Mouse (Mus musculus): ENCODE measurements around the gene Fam196a. TPM values are rescaled to one million over a fixed set of nuclear protein-coding genes. Genes with fewer than 3 reads are reported as not detected.

Fam196a gene
- polyA plus RNA-seq, 1 experiment from 2014 or later, result 4.1 TPM

DNA sequence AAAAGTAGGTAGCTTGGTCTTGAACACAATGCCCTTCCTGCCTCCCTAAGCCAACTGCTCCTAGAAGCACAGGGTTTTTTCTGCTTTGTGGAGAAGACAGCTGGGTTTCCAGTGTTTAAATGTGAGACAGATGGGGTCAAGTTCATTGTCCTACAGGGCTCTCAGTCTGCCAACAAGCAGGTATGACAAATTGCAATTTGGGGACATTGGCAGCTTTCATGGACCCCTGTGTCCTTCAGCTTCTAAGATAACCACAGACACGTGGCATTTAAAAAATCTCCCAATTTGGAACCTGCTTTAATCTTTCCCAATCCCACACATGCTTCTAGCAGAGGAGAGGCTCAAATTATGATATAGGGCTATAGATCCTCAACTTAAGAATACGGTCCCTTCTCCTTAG, 43.6 kb downstream of the Fam196a start:
- 71% methylated on average over 2 of the region's 2 CpGs for WGBS
- no peak overlapping the region for H3K4me3 ChIP-seq
- no peak for ATAC-seq (ENCODE audit: insufficient number of reproducible peaks, insufficient read depth, low FRiP score, low TSS enrichment)

DNA sequence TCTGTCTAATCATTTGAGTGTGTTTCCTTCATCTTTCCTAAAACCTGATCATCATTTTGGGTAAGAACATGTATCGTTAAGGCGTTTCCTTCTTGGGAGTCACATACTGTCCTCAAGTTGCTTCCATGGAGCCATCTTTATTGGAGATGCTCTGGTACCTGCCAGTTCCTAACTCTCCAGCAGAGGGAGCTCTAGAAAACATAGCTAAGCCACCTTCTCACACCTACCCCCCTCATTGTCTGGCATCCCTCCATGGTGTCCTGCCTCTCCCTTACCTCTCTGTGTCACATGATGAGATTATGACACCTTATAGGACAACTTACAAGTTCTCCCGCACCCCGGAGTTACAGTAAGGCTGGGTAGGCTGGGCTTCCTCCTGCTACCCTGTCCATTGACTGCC, 45.3 kb downstream of the Fam196a start:
- Histone ChIP-seq H3K4me1 (no peaks in the 10 kb centered on the region), H3K9ac (no peak overlapping the region), H3K4me3 (no peak overlapping the region), H3K27ac (no peak overlapping the region), H3K4me2 (replicated peaks) (no peak overlapping the region), H3K9me3 (no peaks in the 10 kb centered on the region), H3K27me3 (no peaks in the 10 kb centered on the region), H3K36me3 (0 out of 2 replicates have a peak, but pooled peaks cover 5% of the 10 kb centered on the region)
- ATAC-seq (ENCODE audit: insufficient number of reproducible peaks, insufficient read depth, low FRiP score, low TSS enrichment), result no peak
- 88% methylated on average over 4 of the region's 4 CpGs for WGBS

More for the DNA sequence above, 43.6 kb downstream of the Fam196a start:
- no peaks in the 10 kb centered on the region for H3K9me3 ChIP-seq
- no peak overlapping the region for H3K9ac ChIP-seq
- no peaks in the 10 kb centered on the region for H3K4me1 ChIP-seq
- H3K27me3 ChIP-seq, result no peaks in the 10 kb centered on the region
- H3K36me3 ChIP-seq, result 0 out of 2 replicates have a peak, but pooled peaks cover 8% of the 10 kb centered on the region
- H3K4me2 ChIP-seq (replicated peaks), result no peak overlapping the region
- H3K27ac ChIP-seq, result no peak overlapping the region

DNA sequence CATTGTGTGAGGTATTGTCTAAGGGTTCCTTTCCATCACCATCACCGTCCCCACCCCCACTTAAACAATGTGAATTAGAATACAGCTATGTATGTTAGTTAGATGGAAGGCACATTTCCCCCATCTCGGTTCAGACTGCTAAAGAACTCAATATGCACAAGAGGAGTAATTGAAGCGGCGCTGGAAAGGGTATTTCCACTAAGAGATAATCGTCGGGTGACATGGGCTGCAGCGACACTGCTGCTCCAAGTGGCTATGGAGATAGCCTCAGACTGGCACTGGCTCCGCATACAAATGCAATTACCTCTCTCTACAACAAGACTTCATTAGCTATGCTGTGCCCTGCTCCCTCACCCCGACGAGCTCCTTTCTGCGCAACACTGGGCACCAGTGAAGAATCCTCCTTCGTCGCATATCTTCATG, 45.8 kb downstream of the Fam196a start:
- ATAC-seq (ENCODE audit: insufficient number of reproducible peaks, insufficient read depth, low FRiP score, low TSS enrichment), result no peak
- no peak overlapping the region for H3K4me2 ChIP-seq (replicated peaks)
- 92% methylated on average over 13 of the region's 13 CpGs for WGBS

DNA sequence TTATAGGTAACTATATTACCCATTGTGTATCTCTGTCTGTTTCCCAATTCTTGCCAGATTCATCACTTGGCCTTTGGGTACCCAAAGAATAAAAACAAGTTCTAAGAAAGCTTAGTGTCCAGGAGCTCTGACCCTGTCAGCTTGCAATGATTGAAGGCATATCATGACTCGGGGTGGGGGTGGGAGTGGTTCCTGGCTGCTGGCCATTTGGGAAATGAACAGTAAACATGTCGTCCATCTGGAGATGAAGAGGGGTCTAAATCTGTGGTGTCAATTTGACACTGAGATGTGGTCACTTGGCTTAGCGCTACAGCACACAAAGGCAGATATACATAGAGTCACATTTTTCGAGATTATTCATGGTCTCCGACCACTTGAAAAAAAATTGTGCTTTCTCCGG, 54.7 kb downstream of the Fam196a start:
- H3K9me3 ChIP-seq, result no peaks in the 10 kb centered on the region
- no peaks in the 10 kb centered on the region for H3K4me1 ChIP-seq
- H3K36me3 ChIP-seq, result no peaks in the 10 kb centered on the region
- 83% methylated on average over 6 of the region's 6 CpGs for whole genome bisulfite sequencing
- H3K27ac ChIP-seq, result no peak overlapping the region
- no peak overlapping the region for H3K4me3 ChIP-seq
- no peaks in the 10 kb centered on the region for H3K27me3 ChIP-seq
- H3K4me2 ChIP-seq (replicated peaks), result no peak overlapping the region
- no peak for ATAC-seq (ENCODE audit: insufficient number of reproducible peaks, insufficient read depth, low FRiP score, low TSS enrichment)
- no peak overlapping the region for H3K9ac ChIP-seq

More for the DNA sequence above, 45.8 kb downstream of the Fam196a start:
- Histone ChIP-seq H3K27ac (no peak overlapping the region), H3K4me1 (no peaks in the 10 kb centered on the region), H3K27me3 (no peaks in the 10 kb centered on the region), H3K9ac (no peak overlapping the region), H3K4me3 (no peak overlapping the region), H3K9me3 (no peaks in the 10 kb centered on the region), H3K36me3 (0 out of 2 replicates have a peak, but pooled peaks cover 3% of the 10 kb centered on the region)

DNA sequence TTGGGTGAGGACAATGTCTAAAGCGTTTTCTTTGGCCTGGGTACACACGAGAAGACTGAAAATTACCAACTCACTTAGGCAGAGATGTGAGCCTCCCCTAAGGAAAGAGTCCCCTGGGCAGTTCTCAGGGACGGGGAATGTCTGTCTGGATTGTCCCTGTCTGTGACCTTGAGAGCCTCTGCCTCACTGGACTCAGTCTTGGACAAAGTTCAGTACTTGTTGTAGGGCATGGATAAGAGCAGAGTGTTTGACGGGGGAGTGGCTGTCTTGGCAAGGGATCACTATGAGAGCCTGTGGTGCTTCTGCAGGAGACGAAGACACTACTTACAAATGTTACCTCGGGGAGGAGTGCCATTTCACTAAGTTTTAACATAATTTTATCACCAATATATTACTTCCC, 57.8 kb downstream of the Fam196a start:
- Histone ChIP-seq H3K36me3 (0 out of 2 replicates have a peak, but pooled peaks cover 5% of the 10 kb centered on the region), H3K9ac (no peak overlapping the region), H3K4me2 (replicated peaks) (no peak overlapping the region), H3K4me3 (no peak overlapping the region), H3K27me3 (no peaks in the 10 kb centered on the region), H3K9me3 (no peaks in the 10 kb centered on the region), H3K4me1 (no peaks in the 10 kb centered on the region), H3K27ac (no peak overlapping the region)
- 71% methylated on average over 6 of the region's 6 CpGs for WGBS
- no peak for ATAC-seq (ENCODE audit: insufficient number of reproducible peaks, insufficient read depth, low FRiP score, low TSS enrichment)

DNA sequence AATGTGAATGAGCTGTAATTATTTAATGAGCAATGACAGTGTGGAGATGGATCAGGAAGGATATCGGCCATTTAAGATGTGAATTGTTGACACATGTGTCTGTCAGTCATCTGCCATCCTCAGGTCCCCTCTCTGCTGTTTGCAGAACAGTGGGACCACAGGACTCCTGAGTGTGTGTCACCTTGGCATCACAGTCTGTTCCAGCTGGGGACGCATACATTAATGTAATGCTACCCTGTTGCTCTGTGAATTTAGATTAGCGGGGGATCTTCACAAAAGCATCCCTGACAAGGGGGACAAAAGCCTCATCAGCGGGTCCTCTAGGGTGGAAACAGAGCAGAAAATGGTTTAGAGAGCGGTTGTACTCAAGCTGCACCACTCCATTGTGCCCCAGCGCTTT, 59.2 kb downstream of the Fam196a start:
- 69% methylated on average over 6 of the region's 6 CpGs for WGBS
- Histone ChIP-seq H3K27ac (no peak overlapping the region), H3K4me2 (replicated peaks) (no peak overlapping the region), H3K4me1 (no peaks in the 10 kb centered on the region), H3K36me3 (0 out of 2 replicates have a peak, but pooled peaks cover 5% of the 10 kb centered on the region), H3K27me3 (no peaks in the 10 kb centered on the region), H3K9ac (no peak overlapping the region), H3K4me3 (no peak overlapping the region), H3K9me3 (no peaks in the 10 kb centered on the region)
- ATAC-seq (ENCODE audit: insufficient number of reproducible peaks, insufficient read depth, low FRiP score, low TSS enrichment), result no peak

DNA sequence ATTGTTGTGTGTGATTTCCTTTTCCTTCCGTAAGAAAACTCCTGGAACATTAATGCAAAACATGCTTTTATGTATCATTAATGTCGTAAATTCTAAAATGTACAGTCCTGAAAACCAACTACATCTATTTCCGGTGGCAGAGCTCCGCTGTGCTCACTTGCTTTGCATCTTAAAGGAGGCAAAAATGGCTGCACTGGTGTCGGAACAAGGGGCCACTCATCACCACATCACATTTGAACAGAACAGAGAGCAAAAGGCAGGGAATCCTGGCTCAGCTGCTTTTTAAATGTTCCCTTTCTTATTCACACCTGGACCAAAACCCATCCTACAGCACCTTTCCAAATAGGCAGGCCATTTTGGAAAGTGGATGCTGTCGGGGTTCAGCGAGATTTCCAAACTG, 65.2 kb downstream of the Fam196a start:
- no peak overlapping the region for H3K27ac ChIP-seq
- 0 out of 2 replicates have a peak, but pooled peaks cover 5% of the 10 kb centered on the region for H3K36me3 ChIP-seq
- ATAC-seq (ENCODE audit: insufficient number of reproducible peaks, insufficient read depth, low FRiP score, low TSS enrichment), result no peak
- no peaks in the 10 kb centered on the region for H3K9me3 ChIP-seq
- H3K4me1 ChIP-seq, result no peaks in the 10 kb centered on the region
- H3K4me3 ChIP-seq, result no peak overlapping the region
- H3K4me2 ChIP-seq (replicated peaks), result no peak overlapping the region
- no peaks in the 10 kb centered on the region for H3K27me3 ChIP-seq
- WGBS, result 87% methylated on average over 7 of the region's 7 CpGs
- H3K9ac ChIP-seq, result no peak overlapping the region

DNA sequence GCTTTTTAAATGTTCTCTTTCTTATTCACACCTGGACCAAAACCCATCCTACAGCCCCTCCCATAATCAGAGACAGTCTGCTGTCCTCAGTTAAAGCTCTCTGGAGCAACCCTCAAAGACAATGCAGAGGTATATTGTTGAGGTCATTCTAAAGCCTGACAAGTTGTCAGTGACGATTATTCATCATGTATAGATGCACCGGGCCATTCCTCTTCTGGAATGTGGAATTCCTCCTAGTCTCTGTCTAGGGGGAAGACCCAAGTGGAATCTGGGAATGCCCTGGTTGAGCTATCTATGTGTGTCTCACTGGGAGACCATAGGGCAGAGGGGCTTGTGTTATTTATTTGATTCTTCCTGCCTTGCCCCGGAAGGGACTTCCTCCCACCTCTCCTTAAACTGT, 65.7 kb downstream of the Fam196a start:
- Histone ChIP-seq H3K36me3 (0 out of 2 replicates have a peak, but pooled peaks cover 5% of the 10 kb centered on the region), H3K27me3 (no peaks in the 10 kb centered on the region), H3K9ac (no peak overlapping the region), H3K27ac (no peak overlapping the region), H3K4me2 (replicated peaks) (no peak overlapping the region), H3K9me3 (no peaks in the 10 kb centered on the region), H3K4me1 (no peaks in the 10 kb centered on the region), H3K4me3 (no peak overlapping the region)
- WGBS, result 81% methylated on average over 3 of the region's 3 CpGs
- no peak for ATAC-seq (ENCODE audit: insufficient number of reproducible peaks, insufficient read depth, low FRiP score, low TSS enrichment)

DNA sequence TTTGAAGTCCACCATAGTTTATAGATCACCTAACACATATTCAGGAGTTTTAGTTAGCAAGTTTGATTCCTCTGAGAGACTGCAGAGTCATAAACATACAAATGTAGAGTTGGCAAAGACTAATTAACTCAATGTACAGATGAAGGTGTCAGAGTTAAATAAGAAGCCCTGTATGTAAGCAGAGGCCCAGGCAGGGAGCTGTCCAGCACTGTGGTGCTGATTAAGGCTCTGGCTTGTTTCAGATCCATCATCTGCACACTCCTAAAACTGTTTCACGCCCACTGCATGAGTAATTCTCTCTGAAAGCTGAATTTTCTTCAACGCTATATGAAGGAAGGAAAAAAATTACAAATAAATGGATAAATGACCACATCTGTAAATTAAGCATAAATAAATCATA, 74.1 kb downstream of the Fam196a start:
- Histone ChIP-seq H3K4me1 (no peaks in the 10 kb centered on the region), H3K4me2 (replicated peaks) (no peak overlapping the region), H3K27me3 (no peaks in the 10 kb centered on the region), H3K36me3 (no peaks in the 10 kb centered on the region), H3K9ac (no peak overlapping the region), H3K27ac (no peak overlapping the region), H3K9me3 (no peaks in the 10 kb centered on the region), H3K4me3 (no peak overlapping the region)
- ATAC-seq (ENCODE audit: insufficient number of reproducible peaks, insufficient read depth, low FRiP score, low TSS enrichment), result no peak
- WGBS, result 84% methylated on average over 2 of the region's 2 CpGs

DNA sequence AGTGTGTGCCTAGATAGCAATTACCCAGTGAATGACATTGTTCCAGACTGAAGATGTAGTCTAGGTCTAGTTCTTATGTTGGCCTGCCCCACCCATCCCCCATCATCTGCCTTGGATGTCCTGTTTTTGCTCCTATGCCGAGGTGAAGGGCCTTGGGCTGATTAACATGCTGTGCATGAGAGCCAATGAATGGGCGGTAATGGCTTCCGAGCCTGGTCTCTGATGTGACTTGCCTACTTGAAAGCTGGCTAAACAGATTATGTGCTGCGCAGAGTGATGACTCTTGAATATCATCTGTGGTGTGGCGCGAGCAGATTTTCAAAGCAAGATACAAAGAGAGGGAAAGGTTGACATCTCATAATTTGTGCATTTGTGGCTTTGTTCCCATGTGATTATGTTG, 76.2 kb downstream of the Fam196a start:
- no peaks in the 10 kb centered on the region for H3K36me3 ChIP-seq
- H3K27me3 ChIP-seq, result no peaks in the 10 kb centered on the region
- no peak overlapping the region for H3K9ac ChIP-seq
- no peaks in the 10 kb centered on the region for H3K4me1 ChIP-seq
- no peaks in the 10 kb centered on the region for H3K9me3 ChIP-seq
- no peak overlapping the region for H3K4me2 ChIP-seq (replicated peaks)
- no peak for ATAC-seq (ENCODE audit: insufficient number of reproducible peaks, insufficient read depth, low FRiP score, low TSS enrichment)
- 85% methylated on average over 6 of the region's 6 CpGs for WGBS
- no peak overlapping the region for H3K4me3 ChIP-seq
- no peak overlapping the region for H3K27ac ChIP-seq

DNA sequence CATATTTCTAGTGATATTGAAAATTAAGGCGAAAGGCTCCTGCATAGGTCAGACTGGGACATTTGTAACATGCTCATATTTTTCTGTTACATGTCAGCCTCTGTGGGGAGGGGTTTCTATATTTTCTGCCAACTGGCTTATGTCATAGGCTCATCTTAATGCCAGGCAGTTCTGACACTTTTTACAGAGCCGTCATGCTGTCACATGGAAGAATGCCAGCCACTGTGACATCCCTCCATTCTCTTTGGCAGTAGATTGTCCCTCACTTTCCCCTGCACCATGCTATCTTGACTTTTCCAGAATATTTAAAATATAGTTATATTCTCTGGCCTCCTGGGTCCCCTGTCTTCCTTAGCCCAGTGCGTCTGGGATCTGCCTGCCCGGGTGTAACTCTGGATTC, 95.5 kb downstream of the Fam196a start:
- no peak for ATAC-seq (ENCODE audit: insufficient number of reproducible peaks, insufficient read depth, low FRiP score, low TSS enrichment)
- Histone ChIP-seq H3K36me3 (0 out of 2 replicates have a peak, but pooled peaks cover 2% of the 10 kb centered on the region), H3K4me3 (no peak overlapping the region), H3K4me1 (no peaks in the 10 kb centered on the region), H3K27me3 (no peaks in the 10 kb centered on the region), H3K27ac (no peak overlapping the region), H3K9ac (no peak overlapping the region), H3K9me3 (no peaks in the 10 kb centered on the region), H3K4me2 (replicated peaks) (no peak overlapping the region)
- 92% methylated on average over 4 of the region's 4 CpGs for WGBS

DNA sequence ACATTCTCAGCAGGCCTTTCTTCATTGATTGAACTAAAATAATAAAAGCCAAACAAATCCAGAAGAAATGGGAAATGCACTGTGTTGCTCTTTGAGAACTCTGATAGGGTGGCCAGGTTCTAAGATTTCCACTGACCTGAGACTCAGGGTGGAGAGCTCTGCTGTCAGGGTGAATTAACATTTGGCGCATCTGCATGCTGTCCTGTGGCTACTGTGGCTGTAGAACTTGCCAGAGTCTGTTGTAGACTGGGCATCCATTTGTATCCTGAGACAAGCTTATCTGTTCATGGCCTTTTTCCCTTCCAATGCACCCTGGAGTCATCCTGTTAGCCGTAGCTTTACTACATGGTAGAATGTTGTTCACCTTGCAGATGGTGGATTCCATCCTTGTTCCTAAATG, 98.2 kb downstream of the Fam196a start:
- Histone ChIP-seq H3K4me3 (no peak overlapping the region), H3K4me2 (replicated peaks) (no peak overlapping the region), H3K27me3 (no peaks in the 10 kb centered on the region), H3K4me1 (no peaks in the 10 kb centered on the region), H3K36me3 (0 out of 2 replicates have a peak, but pooled peaks cover 2% of the 10 kb centered on the region), H3K27ac (no peak overlapping the region), H3K9me3 (no peaks in the 10 kb centered on the region), H3K9ac (no peak overlapping the region)
- no peak for ATAC-seq (ENCODE audit: insufficient number of reproducible peaks, insufficient read depth, low FRiP score, low TSS enrichment)
- 89% methylated on average over 2 of the region's 2 CpGs for WGBS
